Mouse (Mus musculus): ENCODE data around the gene Elmsan1.

Gene Elmsan1

DNA sequence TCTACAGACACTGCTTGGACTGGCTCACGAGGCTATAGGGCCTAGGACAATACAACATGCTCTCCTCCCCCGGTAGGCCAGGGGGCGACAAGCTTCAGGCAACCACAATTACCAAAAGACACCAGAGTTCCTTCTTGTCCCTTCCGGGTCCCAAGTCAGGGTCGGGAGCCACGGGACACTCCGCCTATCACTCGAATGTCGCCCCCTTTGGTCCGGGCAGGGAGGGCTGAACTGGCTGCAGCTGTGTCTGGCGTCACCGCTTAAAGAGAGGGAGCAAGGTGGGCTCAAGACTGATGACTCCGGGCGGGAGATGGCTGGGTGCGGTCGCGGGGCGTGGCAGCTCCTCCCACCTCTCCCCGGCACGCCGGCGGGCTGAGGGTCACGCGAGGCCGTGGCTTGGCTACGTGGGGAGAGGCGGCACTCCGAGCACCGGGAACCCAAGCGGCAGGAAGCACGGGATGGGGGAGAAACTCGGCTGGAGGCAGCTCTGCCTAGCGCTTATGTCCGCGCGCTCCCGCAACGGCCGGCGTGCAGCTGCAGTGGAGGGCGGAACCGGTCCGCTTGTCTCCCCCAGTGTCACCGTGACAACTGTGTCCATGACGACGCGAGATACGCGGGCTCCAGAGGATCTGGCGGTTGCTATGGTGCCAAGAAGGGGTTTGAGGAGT is 70.6 kb downstream of the Elmsan1 start, which contains the start of gene Pnma1:
TSS of gene Pnma1 (minus strand) at position 536 of the 668 bp plus-strand sequence.
- DNase-seq: peak; percentile 84

DNA sequence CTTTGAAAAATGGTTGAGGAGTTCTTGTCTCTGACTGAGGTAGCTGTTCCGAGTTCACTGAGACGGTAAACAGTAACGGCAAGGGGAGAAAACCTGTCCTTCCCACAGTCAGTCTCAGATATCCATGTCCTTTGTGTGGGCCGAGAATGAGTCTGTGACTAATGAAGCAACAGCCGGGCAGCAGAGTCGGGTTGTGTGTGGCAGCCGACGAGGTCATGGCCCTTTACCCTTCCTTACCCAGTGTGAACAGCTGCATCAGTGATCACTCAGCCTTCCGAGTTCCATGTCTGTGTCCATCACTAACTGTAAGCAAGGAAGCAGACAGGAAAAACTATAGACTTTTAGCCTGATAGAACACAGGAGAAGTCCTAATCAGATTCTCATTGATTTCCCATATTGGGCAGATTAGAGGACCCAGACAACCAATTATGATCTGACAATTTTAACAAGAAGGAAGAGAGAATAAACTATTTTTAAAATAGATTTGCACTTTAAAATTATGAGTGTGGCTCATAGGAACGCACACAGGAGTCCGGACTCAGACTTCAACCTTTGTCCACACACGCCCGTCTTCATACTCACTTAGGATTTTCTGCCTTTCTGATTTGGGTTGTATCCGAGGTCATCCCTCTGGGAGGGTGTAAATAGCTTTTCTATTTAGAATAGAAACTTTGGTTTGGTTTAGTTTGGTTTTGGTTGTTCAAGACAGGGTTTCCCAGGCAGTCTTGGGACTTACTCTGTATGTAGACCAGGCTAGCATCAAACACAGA is 76.2 kb downstream of the Elmsan1 start:
- no peak for DNase-seq

DNA sequence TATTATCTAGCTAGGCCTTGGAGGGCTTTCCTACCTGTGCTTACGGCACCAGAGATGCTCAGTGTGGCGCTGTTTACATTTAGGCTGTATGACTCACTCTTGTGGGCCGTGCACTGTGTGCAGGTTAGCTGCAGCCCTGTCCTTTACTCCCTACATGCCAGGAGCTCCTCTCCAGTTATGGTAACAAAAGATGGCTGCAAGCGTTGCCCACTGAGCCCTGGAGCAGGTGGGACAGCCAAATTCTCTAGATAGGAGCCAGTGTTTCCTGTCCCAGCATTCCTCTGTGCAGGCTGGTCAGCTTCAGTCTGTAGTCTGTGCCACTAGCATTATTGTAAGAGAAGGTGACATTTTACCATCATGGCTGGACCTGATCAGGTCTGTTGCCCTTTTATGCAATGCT is 77.4 kb downstream of the Elmsan1 start:
- DNase-seq: no peak

DNA sequence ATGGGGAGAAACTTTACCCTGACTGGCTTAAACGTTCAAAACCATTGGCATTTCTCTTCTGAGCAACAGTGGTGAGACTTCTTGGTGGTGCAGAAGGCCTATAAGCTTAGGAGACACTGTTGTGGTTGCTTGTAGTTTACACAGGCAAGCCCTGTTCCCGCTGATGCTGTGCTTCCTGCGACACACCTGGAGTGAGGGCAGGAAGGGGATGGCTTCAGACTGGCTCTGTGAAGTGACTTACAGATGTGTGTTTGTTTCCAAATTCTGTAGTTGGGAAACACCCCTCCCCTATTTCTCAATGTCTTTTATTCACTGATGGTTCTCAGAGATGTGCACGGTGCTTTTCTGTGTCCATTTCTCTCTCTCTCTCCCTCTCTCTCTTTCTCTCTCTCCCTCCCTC is 78.5 kb downstream of the Elmsan1 start:
- DNase-seq: no peak

DNA sequence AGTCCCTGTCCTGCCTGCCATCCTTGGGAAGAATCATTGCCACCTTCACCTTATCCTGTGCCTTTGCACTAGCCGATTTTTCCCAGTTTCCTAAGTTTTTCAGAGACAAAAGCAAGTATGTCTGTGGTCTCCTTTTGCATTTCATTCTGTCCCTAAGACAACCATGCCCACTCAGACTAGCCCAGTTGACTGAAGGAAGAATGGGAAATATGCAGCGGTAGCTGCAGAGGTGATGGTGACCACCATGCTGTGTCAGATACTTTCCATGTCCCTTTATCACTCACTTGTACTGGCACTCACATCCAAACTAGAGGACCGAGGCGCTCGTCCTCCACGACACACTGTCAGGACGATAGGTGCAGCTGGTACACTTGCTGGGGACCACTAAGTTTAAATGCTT is 81.5 kb downstream of the Elmsan1 start:
- no peak for DNase-seq

DNA sequence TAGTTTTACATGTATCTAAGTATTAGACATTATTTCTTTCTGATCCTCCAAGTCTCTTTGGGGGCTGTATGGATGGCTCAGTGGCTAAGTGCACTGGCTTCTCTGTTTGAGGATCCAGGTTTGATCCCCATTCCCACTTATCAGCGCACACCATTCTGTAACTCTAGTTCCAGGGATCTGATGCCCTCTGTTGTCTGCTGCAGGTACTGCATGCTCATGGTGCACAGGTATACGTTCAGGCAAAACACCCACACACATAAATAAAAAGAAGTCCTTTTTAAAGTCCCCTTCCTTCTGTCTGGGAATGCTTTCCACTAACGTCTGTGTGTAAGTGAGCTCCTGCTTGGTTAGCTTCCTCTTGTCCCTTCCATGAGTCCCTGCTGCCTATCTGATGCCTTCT is 86.4 kb downstream of the Elmsan1 start:
- DNase-seq: no peak

DNA sequence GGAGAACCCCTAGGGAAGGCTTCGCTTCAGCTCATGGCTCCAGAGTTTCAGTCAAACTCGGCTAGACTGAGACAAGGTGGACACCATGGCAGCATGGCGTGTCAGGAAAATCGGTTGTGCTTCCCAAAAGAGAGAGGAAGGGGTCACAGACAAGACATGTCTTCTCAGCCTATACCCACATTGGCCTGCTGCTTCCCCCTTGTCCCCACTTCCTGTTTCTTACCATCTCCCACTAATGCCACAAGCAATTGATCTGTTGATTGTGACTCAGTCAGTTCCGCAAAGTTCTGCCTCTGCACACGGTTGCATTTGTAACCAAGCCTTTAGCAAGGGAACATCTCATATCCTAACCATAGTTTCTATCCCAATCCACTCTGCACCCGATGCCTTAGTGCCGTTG is 88.8 kb downstream of the Elmsan1 start:
- no peak for DNase-seq

DNA sequence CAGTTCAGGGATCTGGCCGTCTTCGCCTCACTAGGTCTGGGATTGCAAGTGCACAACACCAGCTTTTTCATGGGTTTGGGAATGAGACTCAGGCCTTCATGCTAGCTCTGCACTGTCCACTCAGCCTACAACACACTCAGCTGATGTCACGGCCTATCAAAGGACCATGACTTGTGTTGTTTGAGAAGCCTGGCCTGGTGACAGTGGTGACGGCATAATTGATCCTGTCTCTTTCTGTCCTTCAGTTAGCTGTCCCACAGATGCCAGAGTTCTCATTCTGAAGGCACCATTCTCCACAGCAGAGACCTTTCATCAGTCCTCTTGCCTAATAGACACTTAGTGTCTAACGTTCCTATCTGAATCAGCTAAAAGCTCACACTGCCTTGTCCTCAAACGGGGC is 90.1 kb downstream of the Elmsan1 start:
- DNase-seq: no peak

DNA sequence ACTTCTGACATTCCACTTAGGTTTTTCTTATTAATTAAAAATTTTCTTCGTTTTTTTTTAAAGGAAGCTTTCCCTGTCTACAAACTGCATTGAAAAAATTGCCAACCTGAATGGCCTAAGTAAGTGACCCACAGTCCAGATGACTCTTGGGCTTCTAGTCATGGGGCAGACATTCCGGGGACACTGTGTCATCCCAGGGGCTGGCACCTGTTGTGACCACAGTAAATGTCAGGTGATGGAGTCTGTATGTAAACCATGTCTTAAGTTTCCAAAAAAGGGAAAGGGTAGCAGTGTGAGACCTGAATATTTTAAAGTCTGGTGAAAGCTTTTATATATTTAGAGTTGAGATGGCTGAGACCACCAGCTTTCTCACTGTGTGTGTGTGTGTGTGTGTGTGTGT is 91.8 kb downstream of the Elmsan1 start:
- DNase-seq: no peak

DNA sequence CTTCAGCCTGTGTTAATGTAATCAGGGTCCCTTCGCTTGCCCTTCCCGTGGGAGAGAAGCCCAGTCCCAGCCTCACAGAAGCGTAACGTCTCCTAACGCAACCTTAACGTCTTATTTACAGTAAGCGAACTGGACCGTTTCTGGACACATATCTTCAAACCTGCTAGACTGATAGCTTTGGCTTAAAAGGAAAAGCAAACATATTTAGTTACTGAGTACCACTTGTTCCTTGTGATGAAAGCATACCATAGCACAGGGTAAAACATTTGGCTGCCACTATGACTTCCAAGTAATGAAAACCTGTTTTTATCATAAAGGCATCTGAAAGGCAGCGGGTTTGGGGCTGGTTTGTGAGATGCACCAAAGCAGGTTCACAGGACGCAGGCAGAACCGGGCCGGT is 92.8 kb downstream of the Elmsan1 start:
- no peak for DNase-seq

DNA sequence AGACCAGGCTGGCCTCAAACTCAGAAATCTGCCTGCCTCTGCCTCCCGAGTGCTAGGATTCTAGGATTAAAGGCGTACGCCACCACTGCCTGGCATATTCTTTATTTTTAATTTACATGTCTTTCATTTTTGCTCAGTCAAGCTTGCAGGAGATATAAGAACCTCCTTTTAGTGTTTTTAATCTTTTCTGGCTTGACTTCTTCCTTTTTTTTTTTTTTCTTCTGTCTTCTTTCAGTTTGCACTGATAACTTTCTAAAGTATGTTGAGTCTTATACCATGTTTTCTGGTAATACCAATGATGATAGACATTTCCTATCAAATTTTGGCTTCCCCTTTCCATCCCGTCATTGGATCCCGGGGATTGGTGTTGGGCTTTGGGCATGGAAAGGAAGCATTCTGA is 99.1 kb downstream of the Elmsan1 start:
- no peak for DNase-seq

DNA sequence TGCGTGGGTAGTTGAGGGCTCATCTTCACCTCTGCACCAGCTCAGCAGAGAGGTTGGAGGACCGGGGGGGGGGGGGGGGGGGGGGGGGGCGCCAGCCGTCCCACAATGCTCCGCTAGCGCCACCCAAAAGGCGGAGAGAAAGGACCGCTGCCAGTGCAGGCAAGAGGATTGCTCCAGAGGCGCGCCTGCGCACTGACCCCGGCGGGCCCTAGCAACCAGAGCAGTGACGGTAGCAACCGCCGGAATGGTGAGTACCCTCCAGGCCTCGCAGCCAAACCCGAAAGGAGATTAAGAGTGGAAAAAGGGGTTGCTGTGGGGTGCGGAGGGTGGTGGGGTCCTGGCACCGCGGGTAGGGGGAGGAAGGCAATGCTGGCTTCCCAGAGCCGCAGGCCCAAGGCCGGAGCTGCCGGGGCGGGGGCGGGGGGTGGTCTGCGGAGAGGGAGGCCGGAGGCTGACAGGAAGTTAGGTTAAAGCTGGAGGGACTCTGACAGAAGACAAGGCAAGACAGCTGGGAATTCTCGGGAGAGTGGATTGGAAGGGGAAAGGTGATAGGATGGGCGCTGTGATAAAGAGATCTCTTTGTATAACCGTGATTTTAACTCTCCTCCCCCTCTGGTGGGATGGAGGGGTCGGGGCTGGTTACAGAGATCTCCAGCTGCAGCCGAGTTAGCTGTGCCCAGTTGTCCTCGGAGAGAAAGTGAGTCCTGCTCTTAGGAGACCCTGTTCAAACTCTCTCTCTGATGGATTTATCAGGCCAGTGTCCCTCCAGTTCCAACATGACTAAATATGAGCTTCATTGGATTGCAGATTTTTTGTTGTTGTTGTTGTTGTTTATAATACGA is 104.3 kb downstream of the Elmsan1 start, which contains the start of gene Dnal1:
TSS of gene Dnal1 (plus strand) at position 214 of the 842 bp plus-strand sequence.
- DNase-seq: peak; percentile 95

DNA sequence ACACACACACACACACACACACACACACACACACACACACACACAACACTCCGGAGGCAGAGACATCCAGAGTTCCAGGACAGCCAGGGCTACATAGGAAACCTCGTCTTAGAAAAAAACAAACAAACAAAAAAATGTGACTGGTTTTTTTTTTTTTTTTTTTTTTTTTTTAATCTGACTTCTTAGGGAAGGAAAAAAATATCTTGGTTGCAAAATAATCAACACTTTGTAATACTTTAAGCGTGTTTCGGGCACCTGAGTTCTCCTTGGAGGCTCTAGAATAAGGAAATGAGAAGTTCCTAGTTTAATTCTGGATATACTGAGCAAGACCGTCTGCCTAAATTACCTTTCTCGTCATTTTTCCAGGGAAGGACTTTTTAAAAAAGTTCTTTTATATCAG is 105.0 kb downstream of the Elmsan1 start:
- DNase-seq: no peak

DNA sequence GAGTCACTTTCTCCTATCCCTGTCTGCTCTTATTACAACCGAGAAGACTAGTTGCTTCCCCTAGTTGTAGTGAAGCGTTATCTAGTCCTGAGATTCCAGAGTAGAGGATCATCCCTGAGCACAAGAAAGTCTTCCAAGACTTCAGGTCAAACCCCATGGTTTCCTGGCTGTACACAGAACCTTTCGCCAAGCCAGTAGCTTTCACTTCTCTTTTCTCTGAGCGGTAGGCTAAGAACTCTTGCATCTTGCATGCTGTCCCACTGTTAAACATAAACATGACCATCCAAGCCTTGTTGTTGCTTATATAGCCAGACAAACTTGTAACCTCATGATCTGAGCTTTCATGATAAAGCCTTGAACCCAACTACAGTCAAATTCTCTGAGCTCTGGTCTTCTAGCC is 107.9 kb downstream of the Elmsan1 start:
- no peak for DNase-seq

DNA sequence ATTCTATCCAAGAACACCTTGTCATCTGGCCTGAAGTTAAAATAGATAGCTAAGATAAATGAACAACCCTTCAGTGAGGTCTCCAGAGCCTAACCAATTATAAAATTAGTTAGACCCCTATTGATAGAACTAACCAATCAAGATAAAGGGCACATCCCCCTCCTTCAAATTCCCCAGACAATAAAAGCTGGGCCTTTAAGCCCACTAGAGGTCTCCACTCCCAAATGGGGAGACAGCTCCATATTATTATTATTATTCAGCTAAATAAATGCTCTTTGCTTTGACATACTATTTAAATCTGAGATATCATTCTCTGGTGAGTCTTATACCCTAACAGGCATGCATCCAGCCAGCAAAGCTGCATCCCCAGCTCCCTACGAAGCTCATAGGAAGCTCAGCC is 108.8 kb downstream of the Elmsan1 start:
- no peak for DNase-seq

DNA sequence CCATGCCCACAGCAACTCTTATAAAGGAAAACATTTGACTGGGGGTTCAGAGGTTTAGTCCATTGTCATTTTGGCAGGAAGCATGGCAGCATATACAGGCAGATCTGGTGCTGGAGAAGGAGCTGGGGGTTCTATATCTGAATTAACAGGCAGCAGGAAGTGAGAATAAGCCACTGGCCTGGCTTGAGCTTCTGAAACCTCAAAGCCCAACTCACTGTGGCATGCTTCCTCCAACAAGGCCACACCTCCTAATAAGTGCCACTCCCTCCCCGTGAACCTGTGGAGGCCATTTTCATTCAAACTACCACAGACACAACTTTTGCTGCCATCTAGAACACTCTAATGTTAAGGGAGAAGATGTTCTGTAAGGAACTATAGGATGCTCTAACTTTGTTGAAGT is 111.0 kb downstream of the Elmsan1 start:
- DNase-seq: no peak

DNA sequence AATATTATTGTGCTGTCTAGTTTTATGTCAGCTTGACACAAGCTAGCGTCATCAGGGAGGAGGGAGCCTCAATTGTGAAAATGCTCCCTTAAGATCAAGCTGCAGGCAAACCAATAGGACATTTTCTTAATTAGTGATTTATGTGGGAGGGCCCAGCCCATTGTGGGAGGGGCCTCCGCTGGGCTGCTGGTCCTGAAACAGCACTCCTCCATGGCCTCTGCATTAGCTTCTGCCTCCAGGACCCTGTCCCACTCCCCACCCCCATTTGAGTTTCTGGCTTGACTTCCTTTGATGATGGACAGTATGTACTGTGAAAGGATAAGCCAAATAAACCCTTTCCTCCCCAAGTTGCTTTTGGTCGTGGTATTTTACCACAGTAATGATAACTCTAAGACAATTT is 111.7 kb downstream of the Elmsan1 start:
- no peak for DNase-seq

DNA sequence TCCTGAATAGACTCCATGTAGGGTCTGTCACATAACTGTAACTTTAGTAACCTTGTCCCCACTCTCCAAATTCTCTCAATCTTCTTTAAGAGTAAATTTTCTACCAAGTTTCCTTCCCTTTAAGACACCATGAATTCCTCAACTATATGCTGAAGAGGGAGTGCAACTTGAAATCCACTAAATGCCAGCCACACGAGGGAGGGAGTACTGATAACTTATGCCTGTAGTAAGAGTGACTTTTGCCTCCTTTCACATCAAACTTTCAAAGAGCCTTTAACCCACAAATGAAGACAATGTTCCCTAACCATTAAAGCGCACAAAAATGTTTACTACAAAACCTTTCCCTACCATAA is 117.2 kb downstream of the Elmsan1 start:
- no peak for DNase-seq

DNA sequence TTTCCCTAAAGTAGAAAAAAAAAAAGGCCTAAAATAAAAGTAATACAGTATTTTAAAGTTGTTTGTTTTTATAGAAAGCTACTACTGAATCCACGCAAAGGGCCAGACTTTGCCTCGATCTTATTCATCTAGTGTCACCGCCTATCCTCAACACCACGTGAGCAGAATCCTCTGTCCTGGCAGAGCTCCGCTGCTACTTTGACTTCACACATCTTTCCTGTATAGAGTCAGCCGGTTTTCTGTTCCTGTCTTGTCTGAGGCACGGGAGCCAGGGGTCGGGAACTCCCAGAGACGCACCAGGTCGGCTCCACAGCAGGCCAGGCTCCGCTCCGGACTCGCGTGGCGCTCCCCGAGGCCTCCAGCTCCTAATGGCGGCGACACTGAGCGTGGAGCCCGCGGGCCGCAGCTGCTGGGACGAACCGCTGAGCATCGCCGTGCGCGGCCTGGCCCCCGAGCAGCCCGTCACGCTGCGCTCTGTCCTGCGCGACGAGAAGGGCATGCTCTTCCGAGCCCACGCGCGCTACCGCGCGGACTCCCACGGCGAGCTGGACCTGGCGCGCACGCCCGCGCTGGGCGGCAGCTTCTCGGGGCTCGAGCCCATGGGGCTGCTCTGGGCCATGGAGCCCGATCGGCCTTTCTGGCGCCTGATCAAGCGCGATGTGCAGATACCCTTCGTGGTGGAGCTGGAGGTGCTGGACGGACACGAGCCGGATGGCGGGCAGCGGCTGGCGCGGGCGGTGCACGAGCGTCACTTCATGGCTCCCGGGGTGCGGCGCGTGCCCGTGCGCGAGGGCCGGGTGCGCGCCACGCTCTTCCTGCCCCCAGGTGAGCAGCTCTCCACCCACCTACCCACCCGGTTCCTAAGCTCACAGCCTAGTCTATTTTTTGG is 117.8 kb downstream of the Elmsan1 start, which contains the start of gene Acot6:
TSS of gene Acot6 (plus strand) at position 51 of the 889 bp plus-strand sequence.
- DNase-seq: peak; percentile 48

DNA sequence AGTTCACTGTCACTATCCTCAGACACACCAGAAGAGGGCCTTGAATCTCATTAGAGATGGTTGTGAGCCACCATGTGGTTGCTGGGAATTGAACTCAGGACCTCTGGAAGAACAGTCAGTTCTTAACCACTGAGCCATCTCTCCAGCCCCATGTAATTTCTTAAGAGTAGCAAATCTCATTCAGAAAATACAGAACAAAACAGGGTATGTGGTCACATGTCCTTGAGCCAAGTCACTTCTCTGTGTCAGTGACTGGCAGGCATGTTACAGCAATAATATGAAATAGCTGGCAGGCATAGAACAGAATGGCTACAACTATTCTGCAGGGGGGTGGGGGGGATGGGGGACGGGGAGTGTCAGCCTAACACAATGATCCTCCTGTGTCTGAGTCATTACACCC is 118.6 kb downstream of the Elmsan1 start:
- no peak for DNase-seq

DNA sequence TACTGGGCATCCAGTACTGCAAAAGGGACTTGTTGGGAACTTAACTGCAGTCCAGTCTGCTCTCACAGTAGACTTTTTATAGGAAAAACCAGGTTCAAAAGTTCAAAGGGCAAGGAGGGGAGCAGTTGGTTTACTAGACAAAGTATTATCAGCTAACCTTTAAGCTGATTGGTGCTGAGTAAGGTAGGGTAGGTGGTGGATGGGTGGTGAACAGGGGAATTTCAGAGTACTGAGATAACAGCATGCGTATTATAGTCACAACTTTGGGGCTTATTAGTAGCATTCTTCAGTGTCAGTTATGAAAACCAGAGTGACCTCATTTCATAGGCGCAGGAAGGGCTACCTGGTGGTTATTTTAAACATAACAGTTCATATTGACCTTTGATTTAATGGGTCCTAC is 119.1 kb downstream of the Elmsan1 start:
- no peak for DNase-seq

All from lung, postnatal 10 days (tissue).